Mouse (Mus musculus) heart, adult 2 months (tissue): Measurements from ENCODE around the gene Ciita. TPM values are rescaled to one million over a fixed set of nuclear protein-coding genes. Genes with fewer than 3 reads are reported as not detected.

Source experiments
- DNase-seq, 2 experiments: peaks; one replicate each; pipeline ENCODE4 v3.0.0; 2021
- H3K27ac ChIP-seq: fragments of 200-600 bp; 2 replicates; pipeline ENCODE4 v1.8.1; 2022
- H3K27me3 ChIP-seq: fragments of 200-500 bp; 2 replicates; pipeline ENCODE4 v1.6.1; 2012; ENCODE audit warnings: mild to moderate bottlenecking, low read length, inconsistent platforms, mixed read lengths; ENCODE audit not compliant: control insufficient read depth, insufficient read depth
- H3K36me3 ChIP-seq: fragments of 200-500 bp; 2 replicates; pipeline ENCODE4 v1.6.1; 2012; ENCODE audit warnings: low read length, inconsistent platforms; ENCODE audit not compliant: control insufficient read depth, insufficient read depth
- H3K4me1 ChIP-seq: fragments of 200-500 bp; 2 replicates; pipeline ENCODE4 v1.6.1; 2011; ENCODE audit warnings: low read length; ENCODE audit not compliant: control insufficient read depth, insufficient read depth
- H3K4me3 ChIP-seq: fragments of 200-600 bp; 2 replicates; pipeline ENCODE4 v1.8.1; 2022
- H3K79me2 ChIP-seq: fragments of 200-500 bp; replicated peaks from 2 replicates; pipeline ENCODE4 v1.6.1; 2012; ENCODE audit warnings: mild to moderate bottlenecking, inconsistent platforms, low read length, moderate library complexity, mixed read lengths; ENCODE audit not compliant: control insufficient read depth, insufficient read depth
- H3K9ac ChIP-seq: fragments of 200-500 bp; 2 replicates; pipeline ENCODE4 v1.6.1; 2012; ENCODE audit warnings: low read depth, mild to moderate bottlenecking, control low read depth, inconsistent platforms, low read length, mixed read lengths
- CTCF ChIP-seq: fragments of 200-600 bp; IDR thresholded peaks from 2 replicates; pipeline ENCODE4 v1.8.1; 2022; ENCODE audit warnings: antibody characterized with exemption, mild to moderate bottlenecking, moderate library complexity
- EP300 ChIP-seq: fragments of 200-500 bp; IDR thresholded peaks from 2 replicates; pipeline ENCODE4 v1.6.1; 2011; ENCODE audit warnings: low read depth, low read length, control low read depth; ENCODE audit not compliant: insufficient read depth
- POLR2A ChIP-seq: fragments of 200-500 bp; IDR thresholded peaks from 2 replicates; pipeline ENCODE4 v1.6.1; 2011; ENCODE audit warnings: mild to moderate bottlenecking, low read depth, low read length, control low read depth; ENCODE audit not compliant: insufficient read depth
- WGBS: fragments of 180-500 bp; shearing (Covaris S2); methylation state at CpG from one replicate; pipeline ENCODE4 v1.1.7; 2018; 5-methylcytosine and 5-hydroxymethylcytosine counted together
- intact Hi-C: fragments of 180-260 bp; cut with DNase I; formaldehyde crosslinking; loops from one replicate; pipeline ENCODE4 v1.15.1; 2025
- polyA plus RNA-seq: library from polyadenylated mRNA; depleted of rRNA; stranded (reverse); fragments of >200 nt; gene quantifications from 2 replicates; pipeline ENCODE4 v1.2.3, GENCODE M21; 2012
- total RNA-seq, 2 experiments: library from RNA; stranded (reverse); gene quantifications; 2 replicates each; pipeline ENCODE4 v1.2.3; 2021

Ciita gene
- total and polyA plus RNA-seq, 3 experiments, result 0.41 to 2.0 (median 0.50) TPM

DNA sequence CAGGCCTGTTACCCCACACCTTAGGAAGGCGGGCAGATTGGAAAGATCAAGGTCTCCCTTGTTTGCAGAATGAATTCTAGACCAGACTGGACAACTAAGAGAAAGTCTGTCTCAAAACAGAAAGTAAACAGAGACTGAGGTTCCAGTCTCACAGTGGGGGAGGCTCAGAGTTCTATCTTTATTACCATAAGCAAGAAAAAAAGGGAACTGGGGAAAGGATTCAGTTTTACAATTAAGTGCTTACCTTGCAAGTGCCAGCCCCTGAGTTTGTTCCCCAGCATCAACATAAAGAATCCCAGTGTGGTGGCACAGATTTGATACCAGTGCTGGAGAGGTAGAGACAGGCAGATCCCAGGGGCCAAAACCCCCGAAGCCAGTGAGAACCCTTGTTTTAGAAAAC, 3.9 kb upstream of the Ciita start:
- intact Hi-C loops, result no loop called here
- no peak overlapping the region for H3K27ac ChIP-seq
- no peaks in the 10 kb centered on the region for H3K36me3 ChIP-seq
- H3K4me1 ChIP-seq, result no peaks in the 10 kb centered on the region
- no peaks in the 10 kb centered on the region for H3K79me2 ChIP-seq
- no peaks in the 10 kb centered on the region for H3K27me3 ChIP-seq
- H3K9ac ChIP-seq, result no peak overlapping the region
- 62% methylated on average over 2 of the region's 2 CpGs for WGBS
- DNase-seq, result no peak
- no peak overlapping the region for H3K4me3 ChIP-seq
- TF ChIP-seq POLR2A (no peak), EP300 (no peak), CTCF (no peak)

- H3K79me2 ChIP-seq, result no peaks in the 10 kb centered on the region
- H3K9ac ChIP-seq, result no peak overlapping the region
- no peak for DNase-seq
- H3K27ac ChIP-seq, result no peak overlapping the region
- no peak overlapping the region for H3K4me3 ChIP-seq
- no peaks in the 10 kb centered on the region for H3K36me3 ChIP-seq
- no peaks in the 10 kb centered on the region for H3K4me1 ChIP-seq
- TF ChIP-seq EP300 (no peak), POLR2A (no peak), CTCF (no peak)
- intact Hi-C loops, result no loop called here
- WGBS, result 31% methylated on average over 4 of the region's 4 CpGs
- no peaks in the 10 kb centered on the region for H3K27me3 ChIP-seq
Measured at GRCm38 (mm10) chr16:10482343-10482742, 2.5 kb downstream of the Ciita start.

GRCm38 (mm10) chr16:10486993-10487392, 7.1 kb downstream of the Ciita start:
- WGBS, result 63% methylated on average over 3 of the region's 3 CpGs
- H3K36me3 ChIP-seq, result no peaks in the 10 kb centered on the region
- no peak for DNase-seq
- TF ChIP-seq POLR2A (no peak), CTCF (no peak), EP300 (no peak)
- H3K79me2 ChIP-seq, result no peaks in the 10 kb centered on the region
- no peak overlapping the region for H3K27ac ChIP-seq
- peaks cover 2% of the 10 kb centered on the region; the same call in 1 of the 2 replicates for H3K4me1 ChIP-seq
- intact Hi-C loops, result no loop called here
- no peaks in the 10 kb centered on the region; the same call in 1 of the 2 replicates for H3K27me3 ChIP-seq
- H3K9ac ChIP-seq, result no peak overlapping the region
- no peak overlapping the region for H3K4me3 ChIP-seq

DNA sequence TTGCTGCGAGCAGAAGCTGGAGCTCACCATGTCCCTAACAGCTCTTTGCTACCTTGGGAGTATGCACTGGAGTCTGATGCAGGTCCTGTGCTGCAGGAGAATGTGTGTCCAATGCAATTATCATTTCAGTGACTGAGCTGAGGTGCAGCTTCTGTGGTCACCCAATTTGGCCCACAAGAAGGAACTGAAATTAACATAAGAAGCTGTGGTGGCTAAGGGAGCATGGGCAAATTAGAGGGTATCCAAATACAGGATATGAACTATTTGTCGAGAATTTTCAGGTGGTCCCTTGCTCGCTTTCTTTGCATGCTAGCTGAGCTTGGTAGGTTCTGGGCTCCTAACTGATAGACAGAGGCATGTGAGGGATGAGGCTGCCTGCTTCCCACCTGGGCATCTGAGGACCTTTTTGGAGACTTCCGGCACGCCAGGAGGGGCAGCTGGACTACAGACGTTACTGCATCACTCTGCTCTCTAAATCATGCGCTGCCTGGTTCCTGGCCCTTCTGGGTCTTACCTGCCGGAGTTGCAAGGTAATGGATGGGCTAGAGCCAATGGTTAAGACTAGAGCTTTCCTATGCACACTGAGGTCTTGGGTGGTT, 8.1 kb downstream of the Ciita start:
- DNase-seq, result no peak
- Histone ChIP-seq H3K79me2 (no peaks in the 10 kb centered on the region), H3K9ac (no peak overlapping the region), H3K27ac (no peak overlapping the region), H3K4me1 (peaks cover 2% of the 10 kb centered on the region; the same call in 1 of the 2 replicates), H3K36me3 (no peaks in the 10 kb centered on the region), H3K4me3 (no peak overlapping the region), H3K27me3 (no peaks in the 10 kb centered on the region; the same call in 1 of the 2 replicates)
- no peak for TF ChIP-seq EP300
- TF ChIP-seq CTCF, result no peak
- TF ChIP-seq POLR2A, result no peak
- WGBS, result 83% methylated on average over 8 of the region's 8 CpGs
- intact Hi-C loops, result no loop called here

GRCm38 (mm10) chr16:10488769-10489481, 9.1 kb downstream of the Ciita start:
- Histone ChIP-seq H3K27me3 (no peaks in the 10 kb centered on the region; the same call in 1 of the 2 replicates), H3K4me3 (no peak overlapping the region)

GRCm38 (mm10) chr16:10489483-10489882, 9.6 kb downstream of the Ciita start:
- TF ChIP-seq POLR2A (no peak), EP300 (no peak), CTCF (no peak)
- Histone ChIP-seq H3K4me1 (peaks cover 2% of the 10 kb centered on the region; the same call in 1 of the 2 replicates), H3K27me3 (no peaks in the 10 kb centered on the region; the same call in 1 of the 2 replicates), H3K9ac (no peak overlapping the region), H3K27ac (no peak overlapping the region), H3K79me2 (no peaks in the 10 kb centered on the region), H3K36me3 (no peaks in the 10 kb centered on the region), H3K4me3 (peak overlapping the region; percentile 29)
- intact Hi-C loops, result no loop called here
- DNase-seq, result no peak
- WGBS, result 4% methylated on average over 9 of the region's 9 CpGs

More at GRCm38 (mm10) chr16:10488769-10489481, 9.1 kb downstream of the Ciita start:
- DNase-seq, result no peak
- Histone ChIP-seq H3K9ac (no peak overlapping the region), H3K4me1 (peaks cover 2% of the 10 kb centered on the region; the same call in 1 of the 2 replicates), H3K36me3 (no peaks in the 10 kb centered on the region), H3K79me2 (no peaks in the 10 kb centered on the region), H3K27ac (no peak overlapping the region)
- intact Hi-C loops, result no loop called here
- TF ChIP-seq CTCF (no peak), POLR2A (no peak), EP300 (no peak)
- 66% methylated on average over 7 of the region's 7 CpGs for WGBS
